Mouse (Mus musculus) testis, adult 2 months (tissue): ENCODE results near the gene P2rx7.

Experiments used
- CTCF ChIP-seq: fragments of 200-500 bp; IDR thresholded peaks from 2 replicates; pipeline ENCODE4 v1.5.1; 2012; ENCODE audit warnings: low read depth, mild to moderate bottlenecking, inconsistent platforms, low read length, moderate library complexity; ENCODE audit not compliant: control insufficient read depth, insufficient read depth, insufficient replicate concordance
- POLR2A ChIP-seq: fragments of 200-500 bp; IDR thresholded peaks from 2 replicates; pipeline ENCODE4 v1.6.1; 2012; ENCODE audit warnings: low read depth, mild to moderate bottlenecking, inconsistent platforms, low read length, moderate library complexity; ENCODE audit not compliant: control insufficient read depth

DNA sequence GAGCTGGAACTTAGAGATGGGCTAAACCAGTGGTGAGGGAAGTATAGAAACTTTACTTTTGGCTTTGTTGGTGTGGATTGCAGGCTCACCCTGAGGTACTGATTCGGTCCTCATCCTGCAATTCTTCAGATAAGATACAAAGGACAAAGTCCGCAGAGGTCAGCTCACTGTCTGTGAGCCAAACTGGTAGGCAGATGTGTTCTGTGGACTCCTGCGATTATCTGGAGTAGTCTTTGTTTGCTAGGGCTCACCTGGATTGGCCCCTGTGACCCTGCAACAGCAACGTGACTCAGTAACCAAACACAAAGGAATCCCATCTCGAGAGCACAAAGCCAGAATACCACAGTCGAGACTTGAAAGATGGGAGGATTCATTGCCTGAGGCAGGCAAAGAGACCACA lies 46.8 kb downstream of the P2rx7 start:
- TF ChIP-seq CTCF = no peak
- TF ChIP-seq POLR2A = no peak
